Mouse (Mus musculus) kidney, adult 9 months (tissue): ENCODE results near the gene Dcpp2.
A peak's percentile ranks its signal among the peaks of the same experiment; 100 is the strongest.
"Not testable (repeated sequence)": the region's sequence is repeated elsewhere in the genome, so short reads cannot be mapped to it uniquely, and the experiment has no call there.

Experiments used
- DNase-seq: peaks from one replicate; pipeline ENCODE4 v3.0.0; 2022

Gene Dcpp2

DNA sequence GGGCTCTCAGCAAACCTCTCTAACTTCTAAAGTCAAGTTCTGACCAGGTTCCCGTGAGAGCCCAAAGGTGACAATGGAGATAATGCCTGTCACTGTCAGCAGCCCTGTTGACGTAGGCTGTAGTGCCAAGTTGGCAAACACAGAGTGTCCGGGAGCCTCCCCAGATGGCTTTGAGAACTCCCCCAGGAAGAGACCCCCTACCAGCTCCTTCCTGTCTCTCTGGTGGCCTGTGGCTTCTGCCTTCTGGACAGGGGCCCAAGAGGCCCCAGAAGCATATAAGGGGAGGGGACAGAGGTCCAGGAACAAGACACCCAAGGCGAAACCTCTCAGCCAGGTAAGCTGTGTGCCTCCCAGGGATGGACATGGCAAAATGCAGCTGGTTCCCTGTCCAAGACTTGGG, at the start of gene Dcpp2, which contains the start of gene Dcpp1:
Dcpp2 (plus strand) TSS at position 305 of the 400 bp plus-strand sequence.
Dcpp1 (plus strand) TSS at position 301 of the 400 bp plus-strand sequence.
- not testable (repeated sequence) for DNase-seq

DNA sequence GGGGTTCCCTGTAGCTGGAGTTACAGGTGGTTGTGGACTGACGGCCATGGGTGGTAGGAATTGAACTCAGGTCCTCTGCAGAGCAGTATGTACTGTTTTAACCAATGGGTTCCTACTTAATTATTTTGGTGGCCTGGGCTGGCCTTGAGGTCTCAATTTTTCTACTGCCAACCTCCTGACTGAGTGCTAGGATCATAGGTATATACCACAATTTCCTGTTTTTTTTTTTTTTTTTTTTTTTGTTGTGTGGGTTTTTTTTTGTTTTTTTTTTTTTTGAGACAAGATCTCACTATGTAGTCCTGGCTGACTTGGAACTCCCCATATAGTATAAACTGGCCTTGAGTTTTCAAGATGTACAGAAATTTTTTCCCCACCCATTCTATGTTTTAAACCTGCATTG, 49.5 kb upstream of the Dcpp2 start:
- DNase-seq = no peak

DNA sequence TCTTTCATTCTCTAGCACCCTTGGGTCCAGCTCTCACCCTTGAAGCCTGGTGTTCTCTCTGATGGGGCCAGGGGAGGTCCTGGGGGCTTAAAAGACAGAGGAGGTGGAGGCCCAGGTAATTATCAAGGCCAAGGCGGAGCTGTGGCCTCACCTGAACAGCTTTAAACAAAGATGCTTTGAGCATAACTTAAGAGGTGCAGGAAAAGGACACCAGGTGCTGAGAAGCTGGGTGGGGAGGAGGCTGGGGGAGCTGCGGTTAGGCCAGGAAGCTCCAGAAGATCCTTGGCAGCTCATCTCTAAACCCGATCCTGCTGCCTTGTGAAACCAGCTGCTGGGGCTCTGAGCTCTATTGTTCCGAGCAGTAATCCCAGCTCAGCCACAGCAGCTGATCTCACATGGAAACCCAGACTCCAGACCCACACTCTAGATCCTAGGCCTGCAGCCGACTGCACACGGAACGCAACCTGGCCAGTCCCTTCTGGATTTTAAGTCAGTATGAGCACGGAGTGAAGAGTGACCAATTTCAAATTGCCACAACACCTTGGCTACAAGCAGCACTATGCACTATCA, 44.6 kb upstream of the Dcpp2 start, which contains the start of gene Prss33:
Prss33 (minus strand) TSS at position 51 of the 570 bp plus-strand sequence.
- DNase-seq = no peak

DNA sequence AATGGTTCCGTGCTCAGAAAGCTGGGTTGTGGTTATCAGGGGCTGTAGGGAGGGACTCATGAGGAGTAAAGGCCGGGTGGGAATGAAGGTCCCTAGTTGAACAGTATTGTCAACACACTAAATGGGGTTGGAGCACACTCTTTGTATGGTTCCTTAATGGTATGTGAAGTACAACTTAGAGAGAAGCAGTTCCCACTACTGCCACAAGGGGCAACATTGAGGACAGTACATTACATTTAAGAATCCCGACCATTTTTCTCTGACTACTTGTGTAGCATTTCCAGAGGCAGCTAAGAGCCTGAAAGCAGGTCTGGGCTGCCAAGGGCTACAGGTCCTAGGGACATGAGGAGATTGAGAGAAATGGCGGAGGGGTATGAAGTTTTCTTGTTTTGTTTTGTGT, 39.5 kb upstream of the Dcpp2 start:
- peak; percentile 75 for DNase-seq

DNA sequence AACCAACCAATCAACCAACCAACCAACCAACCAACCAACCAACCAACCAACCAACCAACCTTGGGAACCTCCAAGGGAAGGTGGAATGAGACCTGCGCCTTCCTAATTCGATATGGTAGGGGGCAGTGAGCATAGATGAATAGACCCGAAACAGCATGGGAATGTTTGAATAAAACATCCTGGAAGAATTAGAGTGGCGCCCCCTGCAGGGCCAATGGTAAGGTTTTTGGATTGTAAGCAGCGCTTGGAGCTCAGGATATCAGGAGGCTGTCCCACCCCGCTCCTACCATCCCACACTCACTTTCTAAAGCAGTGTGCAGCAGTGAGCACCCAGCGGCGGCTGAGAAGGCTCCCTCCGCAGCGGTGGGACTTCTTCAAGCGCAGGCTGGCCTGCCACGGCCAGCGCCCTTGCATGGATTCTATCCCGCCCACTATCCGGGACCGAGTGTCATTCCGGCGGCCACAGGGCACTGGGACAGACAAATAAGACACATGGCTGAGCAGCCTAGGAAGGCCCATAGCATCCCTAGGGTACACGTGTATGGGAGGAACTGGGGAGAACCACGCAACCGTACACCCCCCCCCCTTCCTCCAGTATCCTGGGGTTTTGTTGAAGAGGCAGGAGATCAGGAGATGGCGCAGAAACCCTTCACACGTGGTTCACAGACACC, 37.4 kb upstream of the Dcpp2 start:
- no peak for DNase-seq

DNA sequence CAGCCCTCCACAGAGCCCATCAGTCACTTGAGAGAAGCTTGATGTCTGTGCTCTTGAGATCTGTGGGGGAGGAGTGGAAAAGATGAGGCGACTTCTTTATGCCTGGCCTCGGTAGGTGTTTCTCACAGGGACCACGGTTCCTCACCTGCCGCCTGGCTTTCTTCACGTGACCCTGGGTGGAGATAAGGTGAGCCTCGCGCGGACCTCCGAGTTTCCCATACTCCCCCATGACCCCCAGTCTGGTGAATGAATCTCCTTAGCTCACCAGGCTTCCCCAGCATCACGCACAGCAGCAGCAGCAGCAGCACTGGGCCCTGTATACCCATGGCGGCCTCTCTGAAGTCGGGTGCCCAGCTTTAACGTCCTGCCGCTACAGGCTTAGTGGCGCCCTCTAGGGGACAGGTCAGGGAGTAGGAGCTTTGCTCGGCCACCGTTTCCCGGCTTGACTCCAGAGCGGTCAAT, 36.8 kb upstream of the Dcpp2 start, which contains the start of the genes Prss32 and Prss41:
Prss32 (plus strand) TSS at position 44 of the 462 bp plus-strand sequence.
Prss41 (minus strand) TSS at position 361 of the 462 bp plus-strand sequence.
- peak; percentile 55 for DNase-seq

DNA sequence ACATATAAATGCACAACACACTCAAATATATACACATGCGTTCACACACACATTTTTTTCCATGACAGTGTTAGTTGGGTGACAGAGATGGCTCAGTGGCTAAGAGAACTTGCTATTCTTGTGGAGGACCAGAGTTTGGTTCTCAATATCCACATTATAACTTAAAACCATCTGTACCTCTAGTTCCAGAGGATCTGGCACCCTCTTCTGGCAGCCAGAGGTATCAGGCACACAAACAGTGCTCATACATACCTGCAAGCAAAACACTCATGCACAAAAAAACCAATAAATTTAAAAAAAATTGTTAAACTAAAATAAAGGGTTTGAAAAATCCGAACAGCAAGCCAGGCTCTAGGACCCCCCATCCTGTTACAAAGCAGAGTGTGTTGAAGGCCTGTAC, 30.7 kb upstream of the Dcpp2 start:
- no peak for DNase-seq

DNA sequence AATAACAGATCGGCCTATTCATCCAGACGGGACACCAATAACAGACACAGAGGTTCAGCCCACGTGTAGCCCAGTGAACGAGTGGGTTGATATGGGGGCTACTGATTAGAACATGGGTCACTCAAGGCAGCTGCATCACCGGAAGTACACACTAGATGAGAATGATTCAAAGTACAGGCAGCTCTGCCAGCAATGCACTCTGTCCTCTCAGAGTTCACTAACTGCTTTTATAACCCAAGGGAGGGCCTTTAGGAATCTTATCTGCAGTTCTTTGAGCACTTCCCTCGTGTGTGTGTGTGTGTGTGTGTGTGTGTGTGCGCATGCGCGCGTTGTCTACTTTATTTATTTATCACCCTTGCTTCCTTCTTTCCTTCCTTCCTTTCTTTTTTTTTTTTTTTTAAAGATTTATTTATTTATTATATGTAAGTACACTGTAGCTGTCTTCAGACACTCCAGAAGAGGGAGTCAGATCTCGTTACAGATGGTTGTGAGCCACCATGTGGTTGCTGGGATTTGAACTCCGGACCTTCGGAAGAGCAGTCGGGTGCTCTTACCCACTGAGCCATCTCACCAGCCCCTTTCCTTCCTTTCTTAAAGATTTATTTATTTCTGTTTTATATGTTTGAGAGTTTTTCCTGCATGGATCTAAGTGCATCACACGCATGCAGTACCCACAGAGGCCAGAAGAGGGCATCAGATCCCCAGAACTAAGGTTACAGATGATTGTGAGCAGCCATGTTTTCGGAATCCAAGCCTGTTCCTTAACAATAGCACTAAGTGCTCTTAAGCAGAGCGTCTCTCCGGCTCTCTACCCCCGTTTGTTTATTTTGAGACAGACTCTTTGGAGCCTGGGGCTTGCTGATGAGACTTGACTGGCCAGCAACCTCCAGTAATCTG, 29.6 kb upstream of the Dcpp2 start:
- peak; percentile 74 for DNase-seq

DNA sequence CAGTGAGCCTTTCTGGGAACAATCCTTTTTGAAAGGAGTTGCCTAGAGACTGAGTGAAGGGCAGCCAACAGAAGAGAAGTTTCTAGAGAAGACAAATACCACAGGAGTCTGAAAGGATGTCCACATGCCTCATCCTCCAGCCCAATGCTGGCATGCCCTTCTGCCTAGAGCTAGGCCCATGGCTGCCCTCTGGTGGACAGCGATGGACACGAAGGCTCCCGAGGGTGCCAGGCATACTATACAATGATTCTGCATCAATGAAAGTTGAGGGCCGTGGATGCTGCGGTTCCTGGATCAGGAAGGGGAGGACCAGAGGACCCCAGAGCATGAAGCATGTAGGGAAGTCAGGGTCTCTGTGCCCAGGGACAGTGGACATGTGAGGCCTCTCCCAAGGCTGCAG, 27.4 kb upstream of the Dcpp2 start:
- DNase-seq = peak; percentile 59

DNA sequence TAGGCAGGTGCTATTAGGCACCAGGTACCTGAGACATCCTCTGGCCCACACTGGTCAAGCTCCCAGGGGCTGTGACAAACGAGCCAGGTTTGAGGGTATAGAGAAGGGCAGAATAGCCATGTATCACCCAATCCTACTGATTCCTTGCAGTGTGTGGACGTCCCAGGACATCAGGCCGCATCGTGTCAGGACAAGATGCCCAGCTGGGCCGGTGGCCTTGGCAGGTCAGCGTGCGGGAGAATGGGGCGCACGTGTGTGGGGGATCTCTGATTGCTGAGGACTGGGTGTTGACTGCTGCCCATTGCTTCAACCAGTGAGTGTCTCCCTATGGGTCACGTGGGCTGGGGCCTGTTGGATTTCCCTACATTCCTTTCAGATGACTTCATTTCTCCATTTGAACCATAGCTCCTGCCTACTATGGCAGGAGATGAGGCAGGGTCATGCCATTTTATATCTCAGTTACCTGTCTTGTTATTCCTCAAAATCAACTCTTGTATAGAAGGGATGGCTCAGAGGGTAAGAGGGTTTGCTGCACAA, 26.4 kb upstream of the Dcpp2 start:
- DNase-seq = no peak

DNA sequence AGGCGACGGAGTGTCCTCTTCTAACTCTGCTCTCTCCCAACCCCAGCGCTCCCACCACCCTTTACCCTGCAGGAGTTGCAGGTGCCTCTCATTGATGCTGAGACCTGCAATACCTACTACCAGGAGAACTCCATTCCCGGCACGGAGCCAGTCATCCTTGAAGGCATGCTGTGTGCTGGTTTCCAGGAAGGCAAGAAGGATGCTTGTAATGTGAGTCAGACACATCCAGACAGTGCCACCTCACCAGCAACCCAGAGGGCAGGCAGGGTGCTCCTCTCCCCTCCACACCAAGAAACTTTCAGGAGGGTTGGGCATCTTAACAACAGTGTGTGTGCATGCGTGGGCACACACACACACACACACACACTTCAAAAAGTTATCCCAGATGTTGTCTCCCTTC, 23.5 kb upstream of the Dcpp2 start:
- no peak for DNase-seq

DNA sequence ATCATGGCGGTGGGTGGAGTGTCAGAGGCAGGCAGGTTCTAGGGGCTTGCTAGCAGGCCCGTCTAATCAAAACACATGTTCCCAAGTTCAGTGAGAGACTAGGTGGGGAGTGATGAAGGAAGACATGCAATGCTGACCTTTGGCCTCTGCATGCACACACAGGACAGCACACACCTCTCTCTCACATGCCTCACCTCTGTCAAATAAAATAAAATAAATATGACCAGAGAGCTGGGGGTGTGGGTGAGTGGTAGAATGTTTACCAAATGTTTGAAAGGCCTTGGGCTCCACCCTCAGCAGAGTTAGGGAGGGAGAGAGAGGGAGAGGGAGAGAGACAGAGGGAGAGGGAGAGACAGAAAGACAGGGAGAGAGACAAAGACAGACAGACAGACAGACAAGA, 22.8 kb upstream of the Dcpp2 start:
- no peak for DNase-seq

DNA sequence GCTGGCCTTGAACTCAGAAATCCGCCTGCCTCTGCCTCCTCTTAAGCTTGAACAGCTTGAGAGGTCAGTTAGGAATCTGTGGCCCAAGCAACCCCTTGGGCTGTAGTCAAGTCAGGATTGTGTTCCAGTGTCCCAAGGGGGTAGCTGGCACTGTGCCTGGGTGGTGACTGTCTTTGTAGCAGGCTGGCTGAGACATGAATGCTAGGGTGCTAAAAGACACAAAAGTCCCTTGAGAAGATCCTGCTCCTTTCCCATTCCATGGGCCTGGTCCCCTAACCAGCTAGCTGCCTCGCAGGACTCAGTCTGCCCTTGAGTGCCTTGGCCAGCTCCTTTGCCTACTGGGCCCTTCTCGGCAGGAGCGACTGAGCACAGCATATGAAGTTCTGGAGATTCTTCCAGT, 17.8 kb upstream of the Dcpp2 start:
- DNase-seq = no peak

DNA sequence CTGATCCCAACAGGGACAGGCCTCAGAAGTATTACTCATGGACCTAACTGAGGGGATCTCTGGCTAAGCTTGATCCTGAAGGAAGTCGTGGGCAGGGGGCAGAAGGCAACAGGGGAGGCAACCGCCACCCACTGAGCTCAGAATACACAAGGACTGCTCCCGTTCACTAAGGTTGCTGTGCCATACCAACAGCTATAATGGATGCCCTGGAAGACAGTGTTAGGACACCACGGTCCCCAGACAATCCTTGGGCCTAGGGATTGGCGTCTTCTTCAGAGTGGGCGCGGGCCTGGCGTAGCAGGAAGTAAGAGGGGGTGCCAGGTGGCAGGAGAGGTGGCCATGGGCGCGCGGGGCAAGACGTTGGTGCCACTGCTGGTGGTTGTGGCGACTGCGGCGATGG, 12.9 kb upstream of the Dcpp2 start, which contains the start of gene Prss21:
Prss21 (plus strand) TSS at position 301 of the 400 bp plus-strand sequence.
- no peak for DNase-seq

DNA sequence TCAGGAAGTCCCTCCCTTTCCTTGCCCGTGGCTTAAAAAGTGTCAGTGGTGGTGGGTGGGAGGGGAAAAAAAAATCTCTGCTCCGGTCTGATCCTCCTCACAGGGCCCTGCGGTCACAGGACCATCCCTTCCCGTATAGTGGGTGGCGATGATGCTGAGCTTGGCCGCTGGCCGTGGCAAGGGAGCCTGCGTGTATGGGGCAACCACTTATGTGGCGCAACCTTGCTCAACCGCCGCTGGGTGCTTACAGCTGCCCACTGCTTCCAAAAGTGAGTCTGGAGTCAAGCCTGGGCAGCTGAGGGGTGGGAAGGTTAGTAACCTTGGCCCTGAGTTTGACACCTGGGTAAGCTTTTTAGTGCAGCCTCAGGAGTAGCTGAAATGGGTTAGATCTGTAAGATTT, 12.2 kb upstream of the Dcpp2 start:
- no peak for DNase-seq

DNA sequence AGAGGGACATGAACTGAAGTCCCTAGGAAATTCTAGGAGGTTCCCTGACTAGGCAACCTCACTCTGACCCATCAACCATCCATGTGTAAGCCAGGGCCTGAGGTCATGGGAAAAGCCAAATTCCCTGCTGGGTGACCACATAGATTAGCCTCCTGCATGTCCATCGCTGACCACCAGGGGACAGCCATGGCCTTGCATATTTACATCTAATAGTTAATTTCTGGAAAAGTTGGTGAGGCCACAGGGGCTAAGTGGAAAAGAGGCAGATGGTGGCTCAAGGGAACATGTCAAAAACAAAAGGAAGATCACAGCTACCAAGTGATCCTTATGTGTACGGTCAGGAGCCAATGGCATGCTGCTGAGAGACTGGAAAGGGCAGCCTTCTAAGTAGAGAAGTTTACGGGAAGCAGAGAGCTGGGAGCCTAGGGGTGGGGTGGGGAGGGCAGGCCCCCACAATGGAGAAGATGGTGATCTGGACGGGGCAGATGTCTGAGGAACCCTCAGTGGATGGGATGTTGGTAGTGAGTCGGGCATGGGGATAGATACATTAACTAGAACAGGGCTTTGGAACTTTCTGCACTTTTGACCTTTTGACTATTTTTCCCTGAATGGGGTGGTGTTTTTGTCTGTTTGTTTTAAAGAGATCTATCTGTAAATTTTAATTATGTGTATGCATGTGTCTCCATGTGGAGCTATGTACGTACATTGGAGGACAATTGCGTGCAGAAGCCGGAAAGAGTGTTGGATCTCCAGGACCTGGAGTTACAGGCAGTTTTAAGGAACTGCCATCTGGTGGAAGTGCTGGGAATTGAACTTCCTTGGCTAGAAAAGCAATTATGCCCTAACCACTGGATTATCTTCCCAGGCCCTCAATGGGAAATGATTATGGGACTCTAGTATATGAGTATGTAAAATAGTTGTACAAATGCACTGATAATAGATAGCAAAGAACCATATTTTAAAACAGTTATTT, 6.5 kb upstream of the Dcpp2 start:
- peak; percentile 65 for DNase-seq

DNA sequence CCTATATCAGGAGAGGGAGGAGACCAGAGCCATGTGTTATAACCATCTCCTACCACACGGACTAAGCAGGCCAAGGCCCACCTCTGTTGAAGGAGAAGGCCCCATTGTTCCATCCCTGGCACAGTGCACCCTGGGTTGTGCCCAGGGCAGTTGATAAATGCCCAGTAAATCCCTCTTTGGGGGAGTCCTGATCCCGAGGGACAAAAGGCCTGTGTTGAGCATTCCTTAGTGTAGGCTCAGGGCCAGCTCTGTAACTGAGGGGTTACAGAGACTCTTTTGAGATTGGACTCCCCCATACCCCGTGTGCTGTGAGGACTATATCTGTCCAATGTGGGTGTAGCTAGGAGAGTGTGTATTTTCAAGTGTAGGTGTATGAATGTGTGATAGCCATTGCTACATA, 3.9 kb upstream of the Dcpp2 start:
- no peak for DNase-seq

DNA sequence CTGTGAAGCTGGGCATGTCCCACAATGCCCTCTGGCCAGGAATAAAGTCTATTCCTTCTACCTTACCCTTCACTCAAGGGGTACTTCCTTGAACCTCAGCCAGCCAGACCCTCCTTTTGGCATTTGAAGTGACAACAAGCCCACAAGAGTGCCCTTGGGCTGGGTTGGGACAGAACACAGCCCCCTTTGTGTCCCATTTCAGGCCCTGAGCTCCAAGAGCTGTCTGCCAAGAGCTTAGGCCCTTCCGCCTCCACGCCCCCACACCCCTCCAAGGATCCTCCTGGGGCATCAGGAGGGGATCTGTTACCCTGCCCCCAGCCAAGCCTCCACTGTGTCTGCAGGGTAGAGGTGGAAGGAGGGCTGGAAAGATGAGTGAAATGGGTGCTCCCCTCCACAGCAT, 3.5 kb upstream of the Dcpp2 start:
- no peak for DNase-seq

DNA sequence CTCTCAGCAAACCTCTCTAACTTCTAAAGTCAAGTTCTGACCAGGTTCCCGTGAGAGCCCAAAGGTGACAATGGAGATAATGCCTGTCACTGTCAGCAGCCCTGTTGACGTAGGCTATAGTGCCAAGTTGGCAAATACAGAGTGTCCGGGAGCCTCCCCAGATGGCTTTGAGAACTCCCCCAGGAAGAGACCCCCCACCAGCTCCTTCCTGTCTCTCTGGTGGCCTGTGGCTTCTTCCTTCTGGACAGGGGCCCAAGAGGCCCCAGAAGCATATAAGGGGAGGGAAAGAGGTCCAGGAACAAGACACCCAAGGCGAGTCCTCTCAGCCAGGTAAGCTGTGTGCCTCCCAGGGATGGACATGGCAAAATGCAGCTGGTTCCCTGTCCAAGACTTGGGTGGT, 36.5 kb downstream of the Dcpp2 start, which contains the start of gene Dcpp3:
Dcpp3 (plus strand) TSS at position 301 of the 400 bp plus-strand sequence.
- DNase-seq = not testable (repeated sequence)

DNA sequence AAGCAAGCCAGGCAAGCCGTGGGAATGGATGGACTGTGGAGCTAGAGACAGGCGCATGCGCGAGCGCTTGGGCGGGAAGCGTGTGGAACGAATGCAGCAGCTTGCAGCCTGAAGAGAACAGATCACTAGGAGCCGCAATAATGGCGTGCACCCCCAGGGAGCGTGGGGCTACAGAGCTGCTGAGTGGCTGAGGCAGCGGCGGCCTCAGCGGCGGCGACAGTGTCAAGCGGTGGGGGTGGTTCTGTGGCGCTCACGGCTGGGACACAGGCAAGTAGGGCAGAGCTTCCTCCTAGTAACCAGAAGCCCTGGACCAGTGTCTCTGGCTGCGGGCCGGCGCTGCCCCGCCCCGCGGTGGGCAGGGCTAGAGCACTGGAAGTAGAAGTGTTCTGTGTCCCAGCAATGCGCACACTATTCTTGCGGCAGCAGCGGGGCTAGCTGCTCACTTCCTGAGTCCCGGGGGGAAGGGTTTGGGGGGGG, 43.9 kb downstream of the Dcpp2 start:
- peak; percentile 94 for DNase-seq

DNA sequence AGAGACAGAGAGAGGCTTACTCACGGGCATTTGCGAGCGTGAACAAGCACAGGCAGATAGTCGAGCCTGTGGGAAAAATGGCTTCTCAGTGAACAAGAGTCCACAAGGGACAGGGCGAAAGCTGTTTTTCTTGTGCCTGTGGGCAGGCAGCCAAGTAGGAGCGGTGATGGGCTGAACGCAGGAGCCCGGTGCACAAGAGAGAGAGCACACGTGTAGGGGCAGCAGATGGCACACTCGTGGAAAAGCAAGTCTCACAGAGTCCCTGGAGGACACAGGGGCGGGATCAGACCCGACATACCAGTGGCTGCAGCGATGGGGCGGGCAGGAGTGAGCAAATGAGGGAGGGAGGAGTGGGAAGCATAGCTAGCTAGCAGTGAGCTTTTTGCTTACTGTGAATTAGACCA, 44.4 kb downstream of the Dcpp2 start:
- DNase-seq = peak; percentile 44

DNA sequence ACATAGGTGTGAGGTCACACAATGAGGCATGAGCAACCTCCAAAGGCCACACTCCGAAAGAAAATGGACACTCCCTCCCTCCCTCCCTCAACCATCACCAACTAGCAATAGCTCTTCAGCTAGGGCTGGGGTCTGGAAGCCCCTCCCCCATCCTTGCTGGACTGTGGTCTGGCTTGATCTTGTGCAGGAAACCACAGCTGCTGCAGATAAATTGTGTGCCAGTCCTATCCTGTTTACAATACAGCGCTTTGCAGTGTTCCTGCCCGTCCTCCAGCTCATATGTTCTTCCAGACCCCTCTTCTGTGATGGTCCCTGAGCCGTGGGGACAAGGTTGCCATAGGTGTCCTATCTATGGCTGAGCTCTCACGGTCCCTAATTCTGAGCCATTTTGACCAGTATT, 50.5 kb downstream of the Dcpp2 start:
- no peak for DNase-seq
